Mouse (Mus musculus): ENCODE results near the gene Gm10392. TPM values are rescaled to one million over a fixed set of nuclear protein-coding genes. Genes with fewer than 3 reads are reported as not detected.

Gene Gm10392
- polyA plus RNA-seq, 1 experiment from 2014 or later, result 0.19 TPM

GRCm38 (mm10) chr11:77476216-77476615 is 42.8 kb downstream of the Gm10392 start:
- Histone ChIP-seq H3K9ac (ENCODE audit: low read length) (no peak overlapping the region), H3K36me3 (ENCODE audit: control insufficient read depth, insufficient read depth, low read length) (no peaks in the 10 kb centered on the region; the same call in 1 of the 2 replicates), H3K27me3 (ENCODE audit: control insufficient read depth, insufficient read depth, low read length) (no peaks in the 10 kb centered on the region), H3K4me2 (ENCODE audit: low read depth, low read length, severe bottlenecking) (no peak overlapping the region), H3K9me3 (ENCODE audit: control insufficient read depth, low read length) (no peaks in the 10 kb centered on the region), H3K4me1 (replicated peaks; ENCODE audit: control insufficient read depth, insufficient read depth, low read length) (no peaks in the 10 kb centered on the region), H3K4me3 (ENCODE audit: low read depth, low read length) (no peak overlapping the region), H3K27ac (ENCODE audit: low read depth, low read length) (no peak overlapping the region)
- 97% methylated on average over 14 of the region's 14 CpGs for WGBS
- ATAC-seq (replicated peaks; ENCODE audit: low FRiP score) (no peak), DNase-seq (ENCODE audit: low spot score) (no peak)

DNA sequence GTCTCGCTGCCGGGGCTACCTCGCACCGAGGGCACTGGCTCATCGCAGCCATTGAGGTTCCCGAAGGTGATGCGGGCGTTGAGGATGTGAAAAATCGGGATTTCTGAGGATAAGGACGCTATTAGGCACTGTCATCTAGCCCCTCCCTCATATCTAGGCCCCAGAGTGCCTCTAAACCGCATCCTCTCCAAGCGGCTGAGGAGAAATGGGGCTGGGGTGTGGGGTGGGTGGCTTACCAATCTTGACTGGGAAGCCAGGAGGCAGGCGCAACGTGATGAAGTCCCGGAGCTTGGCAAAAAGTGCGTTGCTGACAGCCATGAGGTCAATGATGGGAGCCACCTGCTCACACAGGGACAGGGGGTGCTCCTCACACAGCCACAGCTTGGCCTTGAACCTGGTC is 46.2 kb downstream of the Gm10392 start:
- WGBS, result 95% methylated on average over 16 of the region's 16 CpGs
- Histone ChIP-seq H3K4me2 (ENCODE audit: low read depth, low read length, severe bottlenecking) (no peak overlapping the region), H3K9ac (ENCODE audit: low read length) (no peak overlapping the region), H3K36me3 (ENCODE audit: control insufficient read depth, insufficient read depth, low read length) (peaks cover 5% of the 10 kb centered on the region; the same call in 1 of the 2 replicates), H3K27ac (ENCODE audit: low read depth, low read length) (no peak overlapping the region), H3K9me3 (ENCODE audit: control insufficient read depth, low read length) (no peaks in the 10 kb centered on the region), H3K27me3 (ENCODE audit: control insufficient read depth, insufficient read depth, low read length) (peaks cover 3% of the 10 kb centered on the region), H3K4me1 (replicated peaks; ENCODE audit: control insufficient read depth, insufficient read depth, low read length) (no peaks in the 10 kb centered on the region), H3K4me3 (ENCODE audit: low read depth, low read length) (no peak overlapping the region)
- ATAC-seq (replicated peaks; ENCODE audit: low FRiP score), result no peak
- DNase-seq (ENCODE audit: low spot score), result no peak

DNA sequence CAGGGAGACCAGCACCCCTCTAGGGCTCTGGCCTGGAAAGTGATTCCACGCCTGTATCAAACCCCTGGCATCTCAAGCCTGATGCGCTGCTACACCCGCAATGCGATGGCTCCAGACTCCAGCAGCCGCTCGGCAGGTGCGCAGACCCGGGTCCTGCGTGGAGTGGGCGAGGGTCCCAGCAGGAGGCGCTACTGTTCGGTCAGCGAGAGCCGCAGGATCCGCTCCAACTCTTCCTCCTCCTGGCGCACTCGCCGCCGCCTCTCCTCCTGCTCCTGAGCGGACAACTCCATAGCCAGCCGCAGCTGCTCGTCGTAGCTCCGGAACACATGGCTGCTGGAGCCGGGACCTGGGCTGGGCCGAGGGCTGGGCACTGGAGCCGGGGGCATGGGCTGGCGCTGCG is 47.6 kb downstream of the Gm10392 start:
- H3K27me3 ChIP-seq (ENCODE audit: control insufficient read depth, insufficient read depth, low read length), result peaks cover 13% of the 10 kb centered on the region
- WGBS, result 74% methylated on average over 29 of the region's 29 CpGs
- H3K27ac ChIP-seq (ENCODE audit: low read depth, low read length), result no peak overlapping the region

GRCm38 (mm10) chr11:77468397-77468796 is 50.6 kb downstream of the Gm10392 start:
- peaks cover 5% of the 10 kb centered on the region; the same call in 1 of the 2 replicates for H3K36me3 ChIP-seq (ENCODE audit: control insufficient read depth, insufficient read depth, low read length)
- H3K4me3 ChIP-seq (ENCODE audit: low read depth, low read length), result no peak overlapping the region
- H3K9me3 ChIP-seq (ENCODE audit: control insufficient read depth, low read length), result no peaks in the 10 kb centered on the region
- H3K27ac ChIP-seq (ENCODE audit: low read depth, low read length), result no peak overlapping the region
- H3K27me3 ChIP-seq (ENCODE audit: control insufficient read depth, insufficient read depth, low read length), result peaks cover 24% of the 10 kb centered on the region
- no peak overlapping the region for H3K4me2 ChIP-seq (ENCODE audit: low read depth, low read length, severe bottlenecking)
- ATAC-seq (replicated peaks; ENCODE audit: low FRiP score) (no peak), DNase-seq (ENCODE audit: low spot score) (no peak)
- WGBS, result 86% methylated on average over 9 of the region's 9 CpGs
- H3K9ac ChIP-seq (ENCODE audit: low read length), result no peak overlapping the region
- H3K4me1 ChIP-seq (replicated peaks; ENCODE audit: control insufficient read depth, insufficient read depth, low read length), result no peaks in the 10 kb centered on the region

More for the DNA sequence above, 47.6 kb downstream of the Gm10392 start:
- no peak overlapping the region for H3K4me2 ChIP-seq (ENCODE audit: low read depth, low read length, severe bottlenecking)
- H3K9ac ChIP-seq (ENCODE audit: low read length), result no peak overlapping the region
- H3K4me3 ChIP-seq (ENCODE audit: low read depth, low read length), result no peak overlapping the region
- no peaks in the 10 kb centered on the region for H3K4me1 ChIP-seq (replicated peaks; ENCODE audit: control insufficient read depth, insufficient read depth, low read length)
- DNase-seq (ENCODE audit: low spot score) (peak; percentile 60), ATAC-seq (replicated peaks; ENCODE audit: low FRiP score) (no peak)
- H3K36me3 ChIP-seq (ENCODE audit: control insufficient read depth, insufficient read depth, low read length), result peaks cover 5% of the 10 kb centered on the region; the same call in 1 of the 2 replicates
- no peaks in the 10 kb centered on the region for H3K9me3 ChIP-seq (ENCODE audit: control insufficient read depth, low read length)

DNA sequence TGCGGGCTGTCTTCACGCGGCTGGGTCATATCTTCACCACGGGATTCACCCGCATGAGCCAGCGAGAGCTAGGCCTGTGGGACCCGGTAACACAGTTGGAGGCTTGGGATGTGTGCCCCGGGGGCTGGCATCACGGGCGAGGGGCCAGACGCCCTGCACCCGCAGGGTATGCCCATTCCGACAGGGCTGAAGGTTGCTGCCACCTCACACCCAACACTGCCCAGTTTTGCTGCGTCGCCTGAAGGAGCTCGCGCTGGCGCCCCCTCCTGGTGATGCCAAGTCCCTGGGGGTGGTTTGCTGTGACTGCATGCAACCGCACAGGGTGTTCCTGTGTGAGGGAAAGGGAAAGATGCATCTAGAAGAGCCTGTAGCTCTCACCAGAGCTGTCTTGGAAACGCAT is 51.2 kb downstream of the Gm10392 start:
- no peak overlapping the region for H3K4me3 ChIP-seq (ENCODE audit: low read depth, low read length)
- H3K9me3 ChIP-seq (ENCODE audit: control insufficient read depth, low read length), result no peaks in the 10 kb centered on the region
- DNase-seq (ENCODE audit: low spot score) (peak; percentile 88), ATAC-seq (replicated peaks; ENCODE audit: low FRiP score) (peak; percentile 57; the same call in 1 of the 2 replicates)
- peaks cover 5% of the 10 kb centered on the region; the same call in 1 of the 2 replicates for H3K36me3 ChIP-seq (ENCODE audit: control insufficient read depth, insufficient read depth, low read length)
- H3K4me2 ChIP-seq (ENCODE audit: low read depth, low read length, severe bottlenecking), result peak overlapping the region; percentile 27
- H3K9ac ChIP-seq (ENCODE audit: low read length), result no peak overlapping the region
- WGBS, result 12% methylated on average over 20 of the region's 20 CpGs
- peaks cover 29% of the 10 kb centered on the region for H3K27me3 ChIP-seq (ENCODE audit: control insufficient read depth, insufficient read depth, low read length)
- H3K4me1 ChIP-seq (replicated peaks; ENCODE audit: control insufficient read depth, insufficient read depth, low read length), result peaks cover 2% of the 10 kb centered on the region; the same call in 1 of the 2 replicates
- no peak overlapping the region for H3K27ac ChIP-seq (ENCODE audit: low read depth, low read length)

DNA sequence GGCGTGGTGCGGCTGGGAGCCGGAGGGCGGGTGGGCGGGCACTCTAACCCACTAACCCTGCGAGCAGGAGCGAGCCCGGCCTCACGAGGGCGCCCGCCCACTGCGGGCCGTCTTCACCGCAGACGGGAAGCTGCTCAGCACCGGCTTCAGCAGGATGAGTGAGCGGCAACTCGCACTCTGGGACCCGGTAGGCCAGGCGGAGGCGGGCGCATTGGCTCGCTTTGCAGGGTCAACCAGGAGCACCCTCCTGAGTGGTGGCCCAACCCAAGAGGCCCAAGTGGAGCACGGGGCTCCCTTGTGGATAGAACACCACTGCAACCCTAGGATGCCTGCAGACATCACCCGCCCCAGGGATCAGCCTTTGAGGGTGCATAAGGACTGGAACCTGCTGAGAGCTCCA is 51.8 kb downstream of the Gm10392 start:
- WGBS, result 1% methylated on average over 25 of the region's 25 CpGs
- H3K27ac ChIP-seq (ENCODE audit: low read depth, low read length), result no peak overlapping the region
- peak; percentile 80 for DNase-seq (ENCODE audit: low spot score)

More for the DNA sequence above, 51.8 kb downstream of the Gm10392 start:
- Histone ChIP-seq H3K4me3 (ENCODE audit: low read depth, low read length) (no peak overlapping the region), H3K27me3 (ENCODE audit: control insufficient read depth, insufficient read depth, low read length) (peaks cover 35% of the 10 kb centered on the region), H3K9ac (ENCODE audit: low read length) (no peak overlapping the region), H3K9me3 (ENCODE audit: control insufficient read depth, low read length) (no peaks in the 10 kb centered on the region), H3K4me1 (replicated peaks; ENCODE audit: control insufficient read depth, insufficient read depth, low read length) (peaks cover 4% of the 10 kb centered on the region; the same call in 1 of the 2 replicates), H3K36me3 (ENCODE audit: control insufficient read depth, insufficient read depth, low read length) (peaks cover 5% of the 10 kb centered on the region; the same call in 1 of the 2 replicates), H3K4me2 (ENCODE audit: low read depth, low read length, severe bottlenecking) (no peak overlapping the region)
- ATAC-seq (replicated peaks; ENCODE audit: low FRiP score), result 0 out of 2 replicates have a peak, but pooled peaks have one; percentile 42

Other genes with a start within 250 kb of the Gm10392 start
- gene Coro6, start 56.8 kb downstream of the Gm10392 start, polyA plus RNA-seq (2014; fragmentation: Nextera tagmentation; extraction: Ambion mirVana), result 0.08 and 0.40 TPM in 2 replicates
- 19.0 and 22.0 TPM in 2 replicates for gene Ankrd13b, start 29.5 kb downstream of the Gm10392 start, polyA plus RNA-seq (2014; fragmentation: Nextera tagmentation; extraction: Ambion mirVana)
- gene Git1, start 25.6 kb downstream of the Gm10392 start, polyA plus RNA-seq (2014; fragmentation: Nextera tagmentation; extraction: Ambion mirVana), result 19.2 and 21.2 TPM in 2 replicates
- gene Abhd15, start 4.1 kb downstream of the Gm10392 start, polyA plus RNA-seq (2014; fragmentation: Nextera tagmentation; extraction: Ambion mirVana), result 3.3 TPM in 2 replicates
- gene Trp53i13, start 3.2 kb downstream of the Gm10392 start, polyA plus RNA-seq (2014; fragmentation: Nextera tagmentation; extraction: Ambion mirVana), result 32.2 and 35.8 TPM in 2 replicates
- gene Taok1, start 88.6 kb upstream of the Gm10392 start, polyA plus RNA-seq (2014; fragmentation: Nextera tagmentation; extraction: Ambion mirVana), result 24.0 and 24.6 TPM in 2 replicates
- gene Nufip2, start 167.0 kb upstream of the Gm10392 start, polyA plus RNA-seq (2014; fragmentation: Nextera tagmentation; extraction: Ambion mirVana), result 4.6 and 5.7 TPM in 2 replicates
- gene Cryba1, start 206.1 kb upstream of the Gm10392 start, polyA plus RNA-seq (2014; fragmentation: Nextera tagmentation; extraction: Ambion mirVana), result 0.61 and 1.6 TPM in 2 replicates
- 28.4 and 31.4 TPM in 2 replicates for gene Myo18a, start 244.0 kb upstream of the Gm10392 start, polyA plus RNA-seq (2014; fragmentation: Nextera tagmentation; extraction: Ambion mirVana)